Mouse (Mus musculus) limb, embryonic 14.5 days (tissue): Measurements from ENCODE around the gene Bcl11b. TPM values are rescaled to one million over a fixed set of nuclear protein-coding genes. Genes with fewer than 3 reads are reported as not detected.

Source experiments
- ATAC-seq: fragments of 200-750 bp; cut with Nextera tagmentation; 2 replicates; pipeline ENCODE4 v1.8.0; 2017; ENCODE audit warnings: low read depth, moderate number of reproducible peaks, moderate TSS enrichment; ENCODE audit not compliant: low FRiP score
- DNase-seq: peaks from one replicate; pipeline ENCODE4 v3.0.0-alpha.2; 2015; ENCODE audit warnings: low spot score
- H3K27ac ChIP-seq: fragments of 300-500 bp; sonication (generic); replicated peaks from 2 replicates; pipeline ENCODE4 v1.5.1; 2014; ENCODE audit warnings: low read depth, mild to moderate bottlenecking, low read length, moderate library complexity, mixed read lengths
- H3K27me3 ChIP-seq: fragments of 300-500 bp; sonication (generic); 2 replicates; pipeline ENCODE4 v1.6.1; 2014; ENCODE audit warnings: low read length, mixed read lengths; ENCODE audit not compliant: control insufficient read depth, insufficient read depth
- H3K36me3 ChIP-seq: fragments of 300-500 bp; sonication (generic); 2 replicates; pipeline ENCODE4 v1.6.1; 2014; ENCODE audit warnings: mild to moderate bottlenecking, low read length, moderate library complexity, mixed read lengths; ENCODE audit not compliant: control insufficient read depth, insufficient read depth
- H3K4me1 ChIP-seq: fragments of 300-500 bp; sonication (generic); 2 replicates; pipeline ENCODE4 v1.6.1; 2014; ENCODE audit warnings: antibody characterized with exemption, low read length, mixed read lengths; ENCODE audit not compliant: control insufficient read depth, insufficient read depth
- H3K4me2 ChIP-seq: fragments of 300-500 bp; sonication (generic); replicated peaks from 2 replicates; pipeline ENCODE4 v1.6.1; 2014; ENCODE audit warnings: low read depth, mild to moderate bottlenecking, low read length, moderate library complexity; ENCODE audit not compliant: severe bottlenecking
- H3K4me3 ChIP-seq: fragments of 300-500 bp; sonication (generic); replicated peaks from 2 replicates; pipeline ENCODE4 v1.5.1; 2014; ENCODE audit warnings: low read length
- H3K9ac ChIP-seq: fragments of 300-500 bp; sonication (generic); 2 replicates; pipeline ENCODE4 v1.6.1; 2014; ENCODE audit warnings: mild to moderate bottlenecking, low read depth, low read length, moderate library complexity; ENCODE audit not compliant: severe bottlenecking
- H3K9me3 ChIP-seq: fragments of 300-500 bp; sonication (generic); 2 replicates; pipeline ENCODE4 v1.6.1; 2016; ENCODE audit warnings: low read length; ENCODE audit not compliant: control insufficient read depth
- POLR2A ChIP-seq: fragments of 200-500 bp; IDR thresholded peaks from 2 replicates; pipeline ENCODE4 v1.8.0; 2012; ENCODE audit warnings: inconsistent platforms, mild to moderate bottlenecking, moderate library complexity, borderline replicate concordance; ENCODE audit not compliant: insufficient read depth, insufficient read length; ENCODE audit errors: extremely low read depth
- WGBS: fragments of 180-500 bp; shearing (Covaris S2); extraction: QIAGEN DNeasy Blood & Tissue Kit; methylation state at CpG from one replicate; pipeline ENCODE4 v1.1.7; 2014; 5-methylcytosine and 5-hydroxymethylcytosine counted together
- polyA plus RNA-seq, 2 experiments: library from polyadenylated mRNA; depleted of rRNA in 1 of 2; stranded (reverse) in 1 of 2; unstranded in 1 of 2; fragments of >200 nt; fragmentation: Nextera tagmentation in 1 of 2; extraction: Ambion mirVana in 1 of 2; gene quantifications; 2 replicates each; pipeline versions ENCODE4 v1.2.1 to v1.2.3; 2012 to 2014

The Bcl11b gene
- polyA plus RNA-seq, 2 experiments, result 16.0 to 26.7 TPM

DNA sequence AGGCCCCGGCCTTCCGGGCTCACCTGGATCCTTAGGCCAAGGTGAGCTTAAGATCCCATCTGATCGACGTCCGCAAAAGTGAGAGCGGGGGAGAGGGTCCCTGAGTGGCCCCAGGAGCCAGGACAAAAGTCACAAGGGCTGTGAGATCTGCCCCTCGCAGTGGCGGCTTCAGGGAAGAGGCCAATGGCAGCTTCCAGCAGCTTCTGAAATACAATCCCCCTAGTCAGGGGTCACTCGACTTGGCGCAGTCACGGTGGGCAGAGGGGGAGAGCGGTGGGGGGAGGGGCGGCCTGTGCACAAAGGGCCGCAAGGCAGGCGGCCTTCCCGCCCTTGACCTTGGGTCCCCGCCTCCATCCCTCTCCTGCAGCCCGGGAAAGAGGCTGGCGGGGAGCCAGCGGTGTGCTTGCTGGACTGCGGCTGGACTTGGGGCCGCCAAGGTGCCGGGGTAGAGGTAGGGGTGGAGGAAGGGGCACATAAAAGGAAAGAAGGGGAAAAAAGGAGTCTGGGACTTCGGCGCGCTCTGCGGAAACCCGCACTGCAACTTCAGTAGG is 23.6 kb downstream of the Bcl11b start:
- Histone ChIP-seq H3K4me2 (peak overlapping the region; percentile 88), H3K27me3 (no peaks in the 10 kb centered on the region), H3K9ac (peak overlapping the region; percentile 59), H3K9me3 (no peaks in the 10 kb centered on the region), H3K4me3 (peak overlapping the region; percentile 38), H3K36me3 (no peaks in the 10 kb centered on the region), H3K4me1 (peaks cover 56% of the 10 kb centered on the region), H3K27ac (peak overlapping the region; percentile 74)
- ATAC-seq, result peak; percentile 35
- no peak for TF ChIP-seq POLR2A
- no peak for DNase-seq
- WGBS, result 3% methylated on average over 25 of the region's 28 CpGs

DNA sequence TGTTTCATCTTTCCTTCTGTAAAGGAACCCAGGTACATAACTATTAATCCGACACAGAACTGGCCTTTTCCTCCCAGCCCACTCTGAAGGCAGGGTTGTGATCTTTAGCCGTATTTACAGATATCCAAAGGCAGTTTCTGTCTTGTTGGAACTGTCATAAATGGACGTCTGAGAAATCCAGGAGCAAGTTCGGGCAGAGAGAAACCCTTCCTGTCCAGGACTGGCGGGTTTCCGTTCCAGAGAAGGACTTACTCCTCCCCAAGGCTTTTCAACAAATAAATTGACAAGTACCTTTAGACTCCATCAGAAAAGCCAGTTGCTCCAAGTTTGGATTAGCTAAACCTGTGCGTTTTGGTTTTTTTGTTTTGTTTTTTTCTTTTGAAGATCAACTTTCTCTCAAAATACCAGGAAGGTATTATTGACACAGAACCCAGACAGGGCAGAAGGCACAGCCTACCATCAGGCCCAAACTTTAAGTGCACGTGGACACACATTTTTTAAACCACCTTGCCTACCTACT is 24.6 kb downstream of the Bcl11b start:
- TF ChIP-seq POLR2A, result no peak
- Histone ChIP-seq H3K27me3 (no peaks in the 10 kb centered on the region), H3K4me2 (no peak overlapping the region), H3K36me3 (no peaks in the 10 kb centered on the region), H3K27ac (no peak overlapping the region), H3K9ac (no peak overlapping the region), H3K4me1 (peaks cover 58% of the 10 kb centered on the region), H3K9me3 (no peaks in the 10 kb centered on the region), H3K4me3 (no peak overlapping the region)
- 49% methylated on average over 8 of the region's 8 CpGs for WGBS
- DNase-seq (no peak), ATAC-seq (no peak)

DNA sequence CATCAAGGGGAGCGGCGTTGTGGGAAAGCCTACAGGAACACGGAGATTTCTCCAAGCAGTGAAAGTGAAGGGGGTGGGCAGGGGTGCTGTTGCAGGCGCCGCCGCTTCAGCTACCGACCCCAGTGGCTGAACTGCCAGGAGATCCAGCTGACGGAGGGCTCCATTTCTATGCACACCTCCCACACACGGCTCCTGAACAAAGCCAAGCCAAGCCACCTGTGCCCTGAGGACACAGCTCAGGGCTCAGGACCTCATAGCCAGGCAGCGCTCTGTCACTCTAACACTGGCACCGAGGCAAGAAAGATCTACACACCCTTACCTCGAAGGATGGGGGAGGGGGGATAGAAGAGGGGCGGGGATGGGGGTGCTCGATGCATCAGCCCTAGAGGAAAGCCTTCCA is 25.3 kb downstream of the Bcl11b start:
- DNase-seq, result no peak
- no peak for TF ChIP-seq POLR2A
- peak overlapping the region; percentile 13; the same call in 1 of the 2 replicates for H3K4me2 ChIP-seq
- no peak for ATAC-seq
- H3K4me3 ChIP-seq, result no peak overlapping the region
- no peak overlapping the region for H3K27ac ChIP-seq
- H3K9me3 ChIP-seq, result no peaks in the 10 kb centered on the region
- peaks cover 66% of the 10 kb centered on the region for H3K4me1 ChIP-seq
- H3K36me3 ChIP-seq, result no peaks in the 10 kb centered on the region
- H3K9ac ChIP-seq, result no peak overlapping the region
- WGBS, result 14% methylated on average over 14 of the region's 14 CpGs
- H3K27me3 ChIP-seq, result no peaks in the 10 kb centered on the region

- Histone ChIP-seq H3K9ac (no peak overlapping the region), H3K9me3 (no peaks in the 10 kb centered on the region), H3K27ac (no peak overlapping the region), H3K27me3 (no peaks in the 10 kb centered on the region), H3K4me1 (peaks cover 70% of the 10 kb centered on the region), H3K4me3 (no peak overlapping the region), H3K4me2 (peak overlapping the region; percentile 13; the same call in 1 of the 2 replicates), H3K36me3 (no peaks in the 10 kb centered on the region)
- peak; percentile 50 for DNase-seq
- no peak for TF ChIP-seq POLR2A
- 11% methylated on average over 9 of the region's 9 CpGs for WGBS
- ATAC-seq, result peak; percentile 41; the same call in 1 of the 2 replicates
Observed at GRCm38 (mm10) chr12:107977534-107977933, 25.9 kb downstream of the Bcl11b start.

DNA sequence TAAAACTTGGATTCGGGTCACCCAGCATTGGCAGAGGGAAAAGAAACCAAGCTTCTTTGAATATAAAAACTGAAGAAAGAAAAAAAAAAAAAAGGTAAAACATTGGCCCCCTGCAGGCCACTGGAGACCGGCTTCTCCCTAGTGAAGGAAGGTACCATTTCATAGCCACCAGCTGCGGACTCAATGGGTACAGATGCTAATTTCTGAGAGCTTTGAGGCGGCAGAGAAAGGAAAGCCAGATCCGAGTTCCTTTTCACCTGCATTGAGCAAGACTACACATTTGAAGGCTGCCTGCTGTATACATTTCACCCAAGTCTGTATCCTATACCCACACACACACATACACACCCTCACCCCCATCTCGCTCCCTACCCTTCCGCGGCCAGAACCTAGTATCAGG is 26.3 kb downstream of the Bcl11b start:
- DNase-seq, result no peak
- TF ChIP-seq POLR2A, result no peak
- H3K9ac ChIP-seq, result no peak overlapping the region
- no peak overlapping the region for H3K27ac ChIP-seq
- no peaks in the 10 kb centered on the region for H3K9me3 ChIP-seq
- ATAC-seq, result no peak
- peaks cover 73% of the 10 kb centered on the region for H3K4me1 ChIP-seq
- H3K36me3 ChIP-seq, result no peaks in the 10 kb centered on the region
- 0 out of 2 replicates have a peak overlapping the region, but pooled peaks have one; percentile 15 for H3K4me3 ChIP-seq
- H3K4me2 ChIP-seq, result peak overlapping the region; percentile 38
- H3K27me3 ChIP-seq, result no peaks in the 10 kb centered on the region
- WGBS, result 31% methylated on average over 8 of the region's 8 CpGs
